Mouse (Mus musculus): Measurements from ENCODE around the gene Gm8922. TPM values are rescaled to one million over a fixed set of nuclear protein-coding genes. Genes with fewer than 3 reads are reported as not detected.

Gene Gm8922
- total RNA-seq (2023; ENCODE audit: inconsistent age): not detected in 4 replicates

DNA sequence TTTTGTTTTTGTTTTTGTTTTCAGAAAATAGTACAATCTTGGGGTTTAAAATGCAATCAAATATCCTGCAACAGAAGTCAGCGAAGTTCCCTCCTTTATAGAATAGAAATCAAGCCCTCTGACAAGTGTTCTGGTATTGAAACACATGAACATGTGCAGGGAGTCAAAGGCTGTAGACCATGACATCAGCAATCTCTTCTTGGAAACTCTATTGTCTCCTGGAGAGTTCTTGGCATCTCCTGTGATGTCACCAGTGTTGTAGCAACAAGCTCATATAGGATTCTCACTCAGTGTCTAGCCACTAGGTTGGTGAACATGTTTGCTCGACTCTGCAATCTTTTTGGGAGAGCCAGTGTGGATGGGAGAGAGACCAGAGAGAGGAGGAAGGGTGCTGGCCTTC, at the start of gene Gm8922:
Gm8922 (plus strand) TSS at position 301 of the 400 bp plus-strand sequence.

Other genes with a start within 250 kb of the Gm8922 start
- gene Gm8906, start 179.3 kb upstream of the Gm8922 start, total RNA-seq (2023; ENCODE audit: inconsistent age): not detected in 4 replicates
- gene Gm6460, start 87.0 kb upstream of the Gm8922 start, total RNA-seq (2023; ENCODE audit: inconsistent age): not detected in 4 replicates
- gene Gm8926, start 88.6 kb downstream of the Gm8922 start, total RNA-seq (2023; ENCODE audit: inconsistent age): not detected in 4 replicates
- gene Gm6465, start 163.6 kb downstream of the Gm8922 start, total RNA-seq (2023; ENCODE audit: inconsistent age): not detected in 4 replicates
- not detected in 4 replicates for gene 4933402N22Rik, start 236.1 kb downstream of the Gm8922 start, total RNA-seq (2023; ENCODE audit: inconsistent age)